Mouse (Mus musculus): ENCODE measurements around the gene Gnb1l. TPM values are rescaled to one million over a fixed set of nuclear protein-coding genes. Genes with fewer than 3 reads are reported as not detected.

Gnb1l gene
- total RNA-seq, 1 experiment from 2014 or later: 0.47 TPM

- no peak for ATAC-seq (ENCODE audit: extremely low read depth, insufficient number of reproducible peaks, low FRiP score, poor library complexity, severe bottlenecking)
Observed at GRCm38 (mm10) chr16:18604267-18604701, 105.8 kb downstream of the Gnb1l start.

- ATAC-seq (ENCODE audit: extremely low read depth, insufficient number of reproducible peaks, low FRiP score, poor library complexity, severe bottlenecking): no peak
Observed at GRCm38 (mm10) chr16:18605705-18606104, 107.2 kb downstream of the Gnb1l start.

GRCm38 (mm10) chr16:18608226-18608625, 109.7 kb downstream of the Gnb1l start:
- no peak for ATAC-seq (ENCODE audit: extremely low read depth, insufficient number of reproducible peaks, low FRiP score, poor library complexity, severe bottlenecking)

- no peak for ATAC-seq (ENCODE audit: extremely low read depth, insufficient number of reproducible peaks, low FRiP score, poor library complexity, severe bottlenecking)
Observed at GRCm38 (mm10) chr16:18609099-18609498, 110.6 kb downstream of the Gnb1l start.

- ATAC-seq (ENCODE audit: extremely low read depth, insufficient number of reproducible peaks, low FRiP score, poor library complexity, severe bottlenecking): no peak
Observed at GRCm38 (mm10) chr16:18611752-18612151, 113.2 kb downstream of the Gnb1l start.

- no peak for ATAC-seq (ENCODE audit: extremely low read depth, insufficient number of reproducible peaks, low FRiP score, poor library complexity, severe bottlenecking)
Observed at GRCm38 (mm10) chr16:18613301-18613700, 114.8 kb downstream of the Gnb1l start.

Other genes with a start within 250 kb of the Gnb1l start
- 56.7 and 62.2 TPM in 2 replicates for gene Ranbp1, start 250.0 kb upstream of the Gnb1l start, total RNA-seq (2017)
- not detected in 2 replicates for gene Gm49776, start 240.4 kb upstream of the Gnb1l start, total RNA-seq (2017)
- 47.6 and 72.4 TPM in 2 replicates for gene Dgcr8, start 209.5 kb upstream of the Gnb1l start, total RNA-seq (2017)
- gene Tango2, start 150.6 kb upstream of the Gnb1l start, total RNA-seq (2017): 23.8 and 30.3 TPM in 2 replicates
- gene Arvcf, start 150.5 kb upstream of the Gnb1l start, total RNA-seq (2017): 3.9 and 4.7 TPM in 2 replicates
- 6.1 and 8.5 TPM in 2 replicates for gene Txnrd2, start 72.3 kb upstream of the Gnb1l start, total RNA-seq (2017)
- gene Comt, start 71.9 kb upstream of the Gnb1l start, total RNA-seq (2017): 12.3 and 14.5 TPM in 2 replicates
- gene Rtl10, start 188 bp downstream of the Gnb1l start, total RNA-seq (2017): 2.8 and 2.9 TPM in 2 replicates
- gene Tbx1, start 92.0 kb downstream of the Gnb1l start, total RNA-seq (2017): not detected in 2 replicates
- gene Gp1bb, start 123.7 kb downstream of the Gnb1l start, total RNA-seq (2017): 4.8 and 5.4 TPM in 2 replicates
- gene Gm49601, start 127.7 kb downstream of the Gnb1l start, total RNA-seq (2017): 2.3 and 4.8 TPM in 2 replicates
- gene Sept5, start 131.2 kb downstream of the Gnb1l start, total RNA-seq (2017): 2.2 and 3.6 TPM in 2 replicates